Mouse (Mus musculus): ENCODE measurements around the gene Xpr1.

GRCm38 (mm10) chr1:155251596-155251995 is 165.6 kb downstream of the Xpr1 start:
- TF ChIP-seq CTCF (IDR thresholded peaks at IDR 0.05; ENCODE audit: low read depth) (no peak), EP300 (IDR thresholded peaks at IDR 0.05; ENCODE audit: low read depth) (no peak)

Measured in liver, embryonic 14.5 days (tissue).